Mouse (Mus musculus) megakaryocyte, adult 5-6 weeks (primary cell): ENCODE results near the gene Ctdspl. TPM values are rescaled to one million over a fixed set of nuclear protein-coding genes. Genes with fewer than 3 reads are reported as not detected.

Experiments
- ATAC-seq: 2 replicates; pipeline ENCODE4 v1.8.0; 2016; ENCODE audit warnings: mild to moderate bottlenecking, inconsistent platforms; ENCODE audit not compliant: poor library complexity, severe bottlenecking
- total RNA-seq, 2 experiments: library from RNA; stranded (forward) in 1 of 2; stranded (reverse) in 1 of 2; fragments of 153-499, 151-499 nt in 1 of 2; fragments of 221-1000, 200-1000 nt in 1 of 2; gene quantifications; 2 replicates each; pipeline versions ENCODE4 v1.2.3 to v1.2.4; 2015 to 2017

Gene Ctdspl
- total RNA-seq, 2 experiments from 2014 or later, result 9.8 to 17.8 TPM

DNA sequence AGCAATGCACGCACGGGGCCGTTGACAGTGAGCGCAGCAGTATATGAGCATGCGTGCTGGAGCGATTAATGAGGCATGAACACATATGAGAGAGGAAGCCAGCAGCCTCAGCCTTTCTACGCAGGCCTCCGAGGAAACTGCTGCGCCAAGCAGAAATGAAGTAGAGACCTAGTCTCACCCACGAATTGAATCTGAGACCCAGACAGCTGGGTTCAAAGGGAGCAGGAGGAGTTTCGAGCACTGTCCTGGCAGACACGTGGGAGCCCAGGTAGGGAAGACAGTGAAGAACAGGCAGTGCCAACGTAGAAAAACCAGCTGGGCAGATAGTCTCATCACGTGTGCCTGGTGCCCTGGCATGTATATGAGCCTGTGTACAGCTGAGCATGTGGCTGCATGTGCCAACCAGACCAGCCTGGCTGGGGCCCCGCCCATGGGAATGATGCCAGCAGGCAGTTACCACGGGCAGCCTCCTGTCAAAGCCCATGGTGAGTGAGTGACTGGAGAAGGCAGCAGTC is 6.5 kb upstream of the Ctdspl start:
- ATAC-seq, result no peak

DNA sequence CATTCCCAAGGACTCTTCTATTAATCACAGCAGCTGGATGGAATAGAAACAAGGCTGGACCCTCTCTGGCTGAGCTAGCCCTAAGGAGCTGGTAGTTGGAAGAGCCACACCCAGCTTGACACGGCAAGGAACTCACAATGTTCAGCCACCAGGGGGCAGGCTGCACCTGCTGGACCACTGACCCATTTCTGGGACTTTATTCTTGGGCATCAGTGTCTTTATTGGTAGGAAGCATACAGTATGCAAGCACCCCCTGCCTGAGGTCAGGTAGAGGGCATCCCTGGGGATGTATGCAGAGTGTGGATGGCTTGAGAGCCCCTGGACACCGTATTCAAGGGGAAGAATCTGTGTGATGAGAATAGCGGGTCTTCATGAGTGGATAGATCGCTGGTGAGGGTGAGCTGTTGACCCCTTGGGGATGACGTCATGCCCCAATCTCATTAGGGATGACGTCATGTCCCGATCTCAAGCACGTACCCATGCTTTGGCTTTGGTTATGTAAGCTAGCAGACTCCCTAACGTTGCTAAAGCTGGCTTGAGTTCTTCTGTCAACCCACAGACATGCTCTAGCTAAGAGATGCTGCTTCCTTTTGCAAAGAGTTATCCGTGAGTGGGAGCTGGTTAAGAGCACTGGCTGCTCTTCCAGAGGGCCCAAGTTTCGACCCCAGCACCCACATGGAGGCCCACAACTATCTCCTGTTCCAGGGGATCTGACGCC is 5.3 kb upstream of the Ctdspl start:
- ATAC-seq, result peak; percentile 65

DNA sequence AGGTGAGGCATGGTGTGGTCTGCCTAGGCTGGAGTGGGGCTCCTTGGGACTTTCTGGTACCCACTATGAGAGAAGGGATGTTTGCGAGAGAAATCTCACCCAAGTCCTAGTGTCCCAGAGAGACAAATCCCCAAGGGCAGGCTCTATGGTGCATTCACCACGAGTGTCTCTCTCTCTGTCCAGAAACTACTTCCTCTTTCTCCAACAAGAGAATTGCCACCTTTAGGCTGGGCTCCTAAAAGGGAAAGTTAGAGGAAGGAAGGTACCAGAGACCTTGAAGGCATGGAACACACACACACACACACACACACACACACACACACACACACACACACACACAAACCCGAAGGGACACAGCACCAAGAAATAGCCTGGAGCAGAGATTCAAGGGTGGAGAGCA is 4.3 kb upstream of the Ctdspl start:
- peak; percentile 23; the same call in 1 of the 2 replicates for ATAC-seq

DNA sequence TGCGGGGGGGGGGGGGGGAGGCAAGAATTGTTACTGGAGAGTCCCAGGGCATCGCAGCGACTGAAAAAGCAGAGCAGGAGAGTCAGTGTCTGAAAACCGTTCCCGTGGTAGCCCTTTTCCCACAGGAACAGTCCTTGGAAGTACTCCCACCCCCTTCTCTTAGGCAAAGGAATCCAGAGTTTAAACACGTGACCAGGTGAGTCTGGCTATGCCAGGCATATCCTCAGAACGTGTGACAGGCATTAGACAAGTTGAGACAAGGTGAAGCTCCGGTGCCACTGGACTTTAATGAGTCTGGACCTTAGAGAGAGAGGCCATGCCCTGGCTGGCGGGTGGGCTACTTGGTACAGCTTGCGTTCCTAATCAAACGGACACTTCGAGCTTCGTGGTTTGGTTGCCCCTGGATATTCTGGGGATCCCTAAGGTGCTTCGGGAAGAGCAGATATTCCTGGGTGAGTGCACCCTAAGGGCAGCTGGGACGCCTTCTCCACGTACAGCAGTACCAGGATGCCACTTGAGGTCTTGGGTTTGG is 1.6 kb upstream of the Ctdspl start:
- ATAC-seq, result no peak

DNA sequence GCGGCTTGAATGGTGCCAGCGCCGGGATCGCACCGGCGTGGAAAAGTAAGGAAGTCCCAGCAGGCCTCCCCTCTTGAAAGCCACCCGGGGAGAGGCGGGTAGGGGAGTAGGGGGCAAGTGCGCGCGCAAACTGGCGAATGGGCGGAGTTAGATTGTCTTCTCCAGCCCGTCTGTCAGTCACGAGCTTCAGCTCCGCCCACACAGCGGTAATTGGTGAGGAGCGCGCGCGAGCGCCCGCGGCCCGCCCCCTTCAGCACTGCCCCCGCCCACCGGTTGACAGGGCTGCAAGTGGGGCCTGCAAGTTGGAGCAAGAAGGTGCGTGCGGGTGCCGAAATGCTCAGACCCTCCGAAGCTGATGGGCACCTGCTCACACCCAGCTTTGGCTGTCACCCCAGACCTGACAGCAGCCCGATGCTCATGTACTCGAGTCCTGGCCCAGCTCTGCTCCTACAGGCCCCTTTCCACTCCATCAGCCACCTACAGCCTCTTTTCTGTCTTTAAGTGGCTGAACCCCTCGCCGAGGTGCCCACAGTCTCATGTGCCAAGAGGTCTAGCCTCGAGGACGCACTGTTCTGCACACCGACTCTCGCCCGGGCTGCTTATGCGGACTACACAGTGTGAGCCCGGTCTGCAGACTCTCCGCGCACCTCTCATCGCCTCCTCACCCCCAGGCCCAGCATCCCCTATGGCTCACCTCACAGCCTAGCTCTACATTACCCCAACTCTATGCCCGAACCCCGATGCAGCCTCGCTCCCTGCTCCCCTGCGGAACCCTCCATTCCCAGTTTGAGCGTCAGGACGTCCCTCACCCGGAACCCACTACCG is 755 bp upstream of the Ctdspl start:
- peak; percentile 71 for ATAC-seq

DNA sequence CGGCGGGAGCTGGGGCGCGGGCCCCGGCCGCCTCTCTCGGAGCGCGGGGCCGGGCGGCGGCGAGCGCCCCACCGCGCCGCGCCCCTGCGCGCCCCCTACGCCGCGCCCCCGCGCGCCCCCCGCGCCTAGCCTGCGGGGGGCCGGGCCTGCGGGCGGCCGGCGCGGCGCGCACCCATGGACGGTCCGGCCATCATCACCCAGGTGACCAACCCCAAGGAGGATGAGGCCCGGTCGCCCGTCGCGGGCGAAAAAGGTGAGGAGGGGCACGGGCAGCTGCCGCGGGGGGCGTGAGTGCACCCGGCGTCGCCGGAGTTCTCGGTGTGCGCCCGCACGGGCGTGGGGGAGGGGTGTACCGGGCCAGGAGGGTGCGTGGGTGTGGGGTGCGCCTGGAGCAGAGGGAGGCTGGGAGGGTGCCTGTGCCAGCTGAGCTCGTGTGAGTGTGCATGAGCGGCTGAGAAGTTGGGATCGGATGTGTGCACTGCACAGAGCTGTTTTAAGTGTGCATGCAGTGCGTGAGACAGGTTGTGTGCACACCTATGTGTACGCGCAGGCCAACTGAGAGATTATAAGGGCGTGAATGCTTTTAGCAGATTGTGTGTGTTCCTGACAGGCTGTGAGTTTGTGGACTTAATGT is 552 bp downstream of the Ctdspl start:
- ATAC-seq, result peak; percentile 13; the same call in 1 of the 2 replicates

DNA sequence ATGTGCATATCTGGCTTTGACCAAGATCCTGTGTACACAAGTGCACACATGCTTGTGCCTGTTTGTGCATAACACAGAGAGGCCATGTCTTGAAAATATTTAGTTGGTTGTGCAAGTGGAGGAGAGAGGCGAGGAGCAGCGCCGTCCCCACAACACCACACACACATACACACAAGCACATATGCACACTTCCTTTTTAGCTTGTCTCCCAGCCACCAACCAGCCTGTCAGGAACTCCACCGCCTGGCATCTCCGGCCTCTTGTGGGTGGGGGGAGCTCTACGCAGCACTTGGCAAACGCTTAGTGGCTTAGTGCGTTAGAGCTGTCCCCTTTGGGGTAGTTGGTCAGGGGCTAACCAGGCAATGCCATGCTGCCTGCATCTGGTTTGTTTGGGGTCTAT is 1.2 kb downstream of the Ctdspl start:
- ATAC-seq, result peak; percentile 50

DNA sequence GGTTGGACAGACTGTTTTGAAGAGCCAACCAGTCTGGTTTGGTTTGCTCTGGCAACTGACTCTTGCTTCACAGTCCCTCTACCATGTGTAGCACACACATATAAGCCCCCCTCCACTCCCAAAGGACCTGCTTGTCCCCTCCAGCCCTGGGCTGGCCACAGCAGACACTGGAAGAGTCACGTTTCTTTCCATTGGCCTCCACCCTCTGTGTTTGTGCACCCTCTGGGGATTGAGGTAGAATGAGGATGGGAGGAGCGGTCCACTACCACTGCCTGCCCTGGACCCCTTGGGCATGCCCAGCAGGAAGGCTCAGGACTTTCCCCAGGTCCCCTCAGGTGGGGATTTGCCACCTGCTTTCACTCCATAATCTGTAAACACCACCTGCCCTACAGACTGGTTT is 1.8 kb downstream of the Ctdspl start:
- ATAC-seq, result no peak

DNA sequence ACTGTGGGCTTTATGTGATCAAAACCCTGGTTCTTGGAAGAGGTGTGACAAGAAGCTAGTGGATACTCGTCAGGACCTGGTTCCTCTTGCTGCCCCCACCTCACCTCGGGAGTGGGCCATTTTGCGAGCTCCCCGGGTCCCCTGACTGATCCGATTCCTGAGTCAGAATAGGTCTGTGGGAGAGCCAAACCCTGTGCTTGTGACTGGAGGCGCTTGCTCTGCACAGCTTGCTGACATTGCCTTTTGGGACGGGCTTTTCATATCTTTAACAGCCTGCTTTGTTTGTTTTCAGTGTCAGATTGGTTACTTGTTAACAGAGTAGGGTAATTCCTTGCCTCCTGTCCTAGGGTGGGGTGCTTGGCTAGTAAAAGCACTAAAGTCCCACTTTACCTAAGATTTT is 2.4 kb downstream of the Ctdspl start:
- no peak for ATAC-seq

DNA sequence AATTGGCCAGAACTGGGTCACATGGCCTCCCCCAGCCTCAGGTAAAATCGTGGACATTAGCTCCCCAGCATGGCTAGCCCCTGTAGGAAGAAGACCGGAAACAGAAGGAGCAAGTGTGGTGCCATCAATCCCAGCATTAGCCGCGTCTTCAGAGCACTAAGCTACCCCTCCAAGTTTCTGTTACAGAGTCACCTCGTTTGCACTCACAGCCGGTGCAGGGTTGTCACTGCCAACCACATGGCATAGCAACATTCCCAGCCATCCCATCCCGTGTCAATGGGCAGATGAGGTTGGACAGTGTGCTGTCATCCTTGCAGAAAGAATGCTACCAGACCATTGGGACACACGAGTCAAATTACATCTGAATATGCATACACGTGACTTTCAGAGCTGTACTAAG is 4.4 kb downstream of the Ctdspl start:
- ATAC-seq, result no peak

DNA sequence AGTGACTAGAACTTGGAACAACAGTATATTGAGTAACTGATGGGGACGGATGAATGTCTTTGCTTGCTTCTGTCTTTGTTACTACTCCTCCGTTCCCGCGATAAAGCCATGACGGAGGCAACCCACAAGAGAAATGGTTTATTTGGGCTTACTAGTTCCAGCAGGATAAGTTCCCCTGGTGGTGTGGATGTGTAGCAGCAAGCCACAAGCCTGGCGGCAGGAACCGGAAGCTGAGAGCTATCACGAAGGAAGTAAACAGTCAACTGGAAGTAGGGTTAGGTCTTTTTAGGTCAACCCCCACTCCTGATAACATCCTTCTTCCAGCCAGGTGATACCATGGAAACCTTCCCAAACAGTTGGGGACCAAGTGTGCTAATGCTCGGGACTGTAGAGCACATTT is 7.5 kb downstream of the Ctdspl start:
- ATAC-seq, result no peak

DNA sequence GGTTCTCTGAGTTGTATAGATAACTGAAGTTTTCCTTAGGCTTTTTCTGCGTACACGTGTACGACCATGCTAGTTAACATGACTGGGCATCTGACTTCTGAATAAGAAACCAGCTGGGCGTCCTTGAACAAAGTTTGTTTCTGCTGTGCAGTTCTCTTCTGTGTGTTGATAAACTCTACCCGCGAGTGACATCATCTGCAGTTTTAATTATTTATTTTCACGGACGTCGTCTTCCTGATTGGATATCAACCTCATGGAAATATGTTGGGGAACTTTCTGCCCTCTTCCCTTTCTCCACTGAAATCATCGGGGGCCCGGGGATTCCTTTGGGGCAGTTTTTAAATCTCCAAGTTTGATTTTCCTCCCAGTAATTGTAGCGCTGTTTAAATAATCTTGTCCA is 8.1 kb downstream of the Ctdspl start:
- no peak for ATAC-seq

DNA sequence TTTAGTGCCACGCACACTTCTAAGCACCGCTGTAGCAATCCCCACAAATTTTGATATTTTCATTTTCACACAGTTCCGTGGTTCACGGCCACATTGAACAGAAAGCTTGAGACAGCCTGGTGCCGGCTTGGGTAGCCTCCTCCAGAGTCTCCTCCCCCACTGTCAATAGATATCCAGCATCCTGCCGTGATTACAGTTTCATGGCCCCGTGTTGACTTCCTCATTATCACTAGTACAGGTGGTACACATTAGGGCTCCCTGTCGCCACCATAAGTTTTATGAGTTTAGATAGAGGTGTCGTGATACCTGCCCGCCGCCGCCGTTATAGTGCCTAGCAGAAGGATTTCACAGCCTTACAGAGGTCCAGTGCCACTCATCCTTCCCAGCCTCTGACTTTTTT is 8.8 kb downstream of the Ctdspl start:
- ATAC-seq, result no peak

DNA sequence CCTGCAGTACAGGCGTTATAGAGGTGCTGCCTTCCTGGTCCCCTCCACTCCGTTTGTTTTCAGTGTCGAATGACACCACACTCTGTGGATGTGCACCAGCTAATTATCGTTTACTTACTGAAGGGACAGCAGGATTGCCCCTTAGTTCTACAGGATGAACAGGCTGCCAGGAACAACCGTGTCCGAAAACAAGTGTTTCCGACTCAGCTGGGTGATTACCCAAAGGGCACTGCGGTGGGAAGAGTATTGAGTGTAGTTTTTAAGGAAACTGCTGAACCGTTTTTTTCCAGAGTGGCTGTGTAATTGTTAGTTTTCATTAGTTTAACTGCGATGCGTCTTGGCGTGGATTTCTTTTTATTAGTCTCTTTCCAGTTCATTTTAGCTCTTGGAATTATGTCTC is 9.8 kb downstream of the Ctdspl start:
- ATAC-seq, result no peak

DNA sequence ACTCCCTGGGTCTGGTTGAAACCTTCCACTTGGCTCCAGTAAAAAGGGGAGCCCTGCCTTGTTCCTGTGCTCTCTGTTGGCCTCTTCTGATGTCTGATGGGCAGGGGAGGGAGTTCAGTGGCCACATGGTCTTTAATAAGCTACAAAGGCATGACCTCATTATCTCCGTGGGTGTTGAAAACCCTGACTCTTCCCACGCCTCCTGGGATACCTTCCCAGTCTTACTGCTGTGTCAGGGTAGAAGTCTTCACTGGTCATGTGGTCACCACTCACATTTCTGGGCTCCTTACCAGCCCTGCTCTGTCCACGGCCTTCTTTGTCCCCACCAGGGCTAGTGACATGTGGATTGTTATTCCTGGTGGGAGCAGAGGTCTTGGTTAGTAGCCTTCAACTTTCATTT is 11.3 kb downstream of the Ctdspl start:
- no peak for ATAC-seq

DNA sequence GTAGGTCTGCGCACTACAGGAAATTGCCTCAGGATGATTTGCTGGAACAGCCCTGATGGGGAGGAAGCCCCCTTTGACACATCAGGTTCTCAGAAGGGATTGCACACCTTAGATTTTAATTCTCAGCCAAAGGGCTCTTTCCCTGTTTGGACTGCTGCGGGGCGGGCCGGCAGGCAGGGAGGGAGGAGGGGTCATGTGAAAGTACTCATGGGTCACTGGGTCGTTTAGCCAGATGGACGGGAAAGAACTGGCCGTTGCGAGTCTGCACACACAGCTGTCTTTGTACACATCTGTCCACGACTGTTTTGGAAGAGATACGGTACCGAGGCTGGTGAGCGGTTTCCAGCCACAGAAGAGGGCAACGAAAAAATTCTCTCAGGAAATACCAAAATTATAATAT is 13.2 kb downstream of the Ctdspl start:
- no peak for ATAC-seq

DNA sequence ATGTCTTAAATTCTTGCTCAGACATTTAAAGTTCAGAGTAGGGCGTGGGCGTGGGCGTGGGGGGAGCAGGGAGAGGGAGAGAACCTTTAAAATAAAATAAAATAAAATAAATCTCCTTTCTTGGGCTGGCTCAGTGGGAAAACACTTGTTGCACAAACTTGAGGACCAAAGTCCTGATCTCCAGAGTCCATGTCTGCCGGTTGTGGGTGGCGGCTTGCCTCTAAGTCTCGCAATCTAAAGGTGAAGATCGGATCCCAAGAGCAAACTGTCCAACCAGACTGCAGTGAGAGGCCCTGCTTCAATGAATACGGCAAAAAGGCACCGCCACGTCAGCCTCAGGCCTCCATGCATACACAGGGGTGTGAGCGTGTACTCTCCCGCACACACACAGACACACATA is 13.6 kb downstream of the Ctdspl start:
- ATAC-seq, result no peak

DNA sequence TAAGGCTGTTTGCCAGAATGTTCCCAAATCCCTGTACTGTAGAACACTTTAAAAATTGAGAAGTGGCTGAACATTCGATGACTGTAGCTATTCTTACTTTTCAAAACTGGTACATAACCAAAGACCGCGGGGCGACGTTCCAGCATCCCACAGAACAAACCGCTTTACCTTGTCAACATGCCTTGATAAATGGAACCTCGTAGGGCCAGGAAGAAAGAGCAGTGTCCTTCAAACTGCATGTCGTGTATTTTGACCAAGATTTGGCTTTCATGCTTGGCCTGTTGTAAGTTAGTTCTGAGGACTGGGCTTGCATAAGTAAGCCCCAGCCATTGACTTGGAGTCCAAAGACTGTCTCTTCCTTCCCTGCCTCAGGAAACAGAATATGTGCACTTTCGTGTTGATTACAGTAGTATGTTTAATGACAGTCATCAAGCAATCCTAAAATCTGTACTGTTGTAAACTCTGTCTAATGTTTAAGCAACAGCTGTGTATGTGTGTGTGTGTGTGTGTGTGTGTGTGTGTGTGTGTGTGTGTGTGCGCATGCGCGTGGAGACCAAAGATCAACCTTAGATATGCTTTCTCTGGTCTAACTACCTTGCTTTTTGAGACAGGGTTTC is 14.4 kb downstream of the Ctdspl start:
- no peak for ATAC-seq

DNA sequence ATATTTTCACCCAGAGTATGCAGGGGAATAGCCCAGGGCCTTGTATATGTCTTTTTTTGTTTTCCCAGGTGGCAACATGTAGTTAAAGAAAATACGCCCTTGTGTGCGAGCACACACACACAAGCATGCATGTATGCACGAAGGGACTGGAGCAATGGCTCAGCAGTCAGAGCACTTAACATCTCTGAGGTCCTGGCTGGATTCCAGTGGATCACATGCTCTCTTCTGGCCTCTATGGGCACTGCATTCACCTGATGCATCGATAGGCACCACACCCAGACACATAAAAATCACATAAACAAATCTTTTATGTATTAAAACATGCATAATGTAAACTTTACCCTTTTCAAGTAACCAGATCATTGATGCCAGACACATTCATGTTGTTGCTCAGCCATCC is 15.8 kb downstream of the Ctdspl start:
- no peak for ATAC-seq

DNA sequence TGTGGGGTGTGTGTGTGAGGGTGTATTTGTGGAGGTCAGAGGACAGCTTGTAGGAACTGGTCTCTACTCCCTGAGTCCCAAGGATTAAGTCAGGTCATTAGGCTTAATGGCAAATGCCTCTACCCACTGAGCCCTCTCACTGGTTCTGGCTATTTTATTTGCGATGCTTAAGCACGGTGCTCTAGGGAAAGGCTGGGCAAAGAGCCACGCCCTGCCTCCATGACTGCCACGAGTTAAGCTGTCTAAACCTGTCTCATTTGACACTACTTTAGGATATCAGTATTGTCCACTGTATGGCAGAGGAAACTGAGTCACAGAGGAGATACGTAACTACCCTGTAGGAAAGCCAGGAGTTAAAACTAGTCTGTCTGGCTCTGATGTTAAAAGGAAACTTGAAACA is 17.7 kb downstream of the Ctdspl start:
- no peak for ATAC-seq

DNA sequence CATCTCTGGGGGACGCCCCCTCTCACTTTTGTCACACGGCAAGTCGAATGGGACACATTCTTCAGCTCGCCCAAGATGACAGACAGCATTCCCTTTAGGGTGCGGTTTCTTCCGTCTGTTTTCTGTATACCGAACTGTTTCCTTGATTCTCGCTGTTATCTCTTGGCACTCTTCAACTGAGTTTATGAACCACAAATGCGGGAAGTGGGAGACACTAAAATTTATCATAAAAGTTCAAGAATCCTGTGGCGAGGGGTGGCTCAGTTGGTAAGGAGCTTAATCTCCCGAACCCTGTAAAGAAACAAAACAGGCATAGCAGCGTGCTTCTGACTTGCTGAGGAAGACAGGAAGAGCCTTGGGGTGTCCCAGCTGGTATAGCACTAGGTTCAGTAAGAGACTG is 18.1 kb downstream of the Ctdspl start:
- ATAC-seq, result no peak
